Mouse (Mus musculus) left cerebral cortex, adult 2 months (tissue): Measurements from ENCODE around the gene Rbm26. TPM values are rescaled to one million over a fixed set of nuclear protein-coding genes. Genes with fewer than 3 reads are reported as not detected.

Experiments used
- DNase-seq, 2 experiments: peaks; one replicate each; pipeline ENCODE4 v3.0.0; 2021 to 2022; ENCODE audit warnings: low spot score in 2 of 2, mixed read lengths in 1 of 2; ENCODE audit errors: extremely low spot score in 1 of 2
- H3K27ac ChIP-seq: fragments of 200-600 bp; 2 replicates; pipeline ENCODE4 v1.8.1; 2022
- H3K4me3 ChIP-seq: fragments of 200-600 bp; 2 replicates; pipeline ENCODE4 v1.8.1; 2022
- CTCF ChIP-seq: fragments of 200-600 bp; IDR thresholded peaks from 2 replicates; pipeline ENCODE4 v1.8.1; 2022; ENCODE audit warnings: antibody characterized with exemption, mild to moderate bottlenecking, moderate library complexity
- intact Hi-C: fragments of 180-260 bp; cut with DNase I; formaldehyde crosslinking; loops from one replicate; pipeline ENCODE4 v1.15.1; 2025
- total RNA-seq, 2 experiments: library from RNA; stranded (reverse); gene quantifications; 2 replicates each; pipeline ENCODE4 v1.2.3; 2021

Rbm26 gene
- total RNA-seq, 2 experiments from 2014 or later: 62.0 to 63.9 TPM

DNA sequence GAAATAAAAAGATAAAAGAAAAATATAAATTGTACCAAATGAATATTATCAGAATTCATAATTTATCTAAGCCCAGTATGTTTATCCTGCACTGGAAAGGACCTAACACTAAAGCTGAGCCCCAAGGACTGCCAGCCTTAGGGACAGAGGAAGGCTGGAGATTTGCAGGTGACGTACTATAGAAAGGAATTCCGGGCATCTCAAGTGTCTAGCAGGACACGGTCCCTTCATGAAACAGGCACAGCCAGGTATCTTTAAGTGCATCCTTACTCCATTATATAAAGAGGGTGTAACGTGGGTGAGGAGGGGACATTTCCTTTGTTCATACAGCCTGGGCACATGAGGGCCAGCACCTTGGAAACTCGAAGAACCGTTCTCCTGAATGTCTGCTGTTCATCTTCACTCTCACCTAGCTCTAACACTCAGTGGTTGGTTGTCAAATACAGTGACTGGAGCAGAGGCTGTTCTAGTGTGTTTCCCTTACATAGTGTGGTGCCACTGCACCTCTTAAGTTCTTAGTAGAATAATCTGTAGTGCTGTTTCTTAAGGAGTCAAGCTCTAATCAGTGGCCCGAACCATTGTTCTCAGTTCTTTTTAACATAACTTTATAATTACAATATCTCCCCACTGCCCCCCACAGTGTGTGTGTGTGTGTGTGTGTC is 91.7 kb downstream of the Rbm26 start:
- H3K27ac ChIP-seq: no peak overlapping the region
- no peak for TF ChIP-seq CTCF
- DNase-seq: no peak
- intact Hi-C loops: no loop called here
- H3K4me3 ChIP-seq: no peak overlapping the region

DNA sequence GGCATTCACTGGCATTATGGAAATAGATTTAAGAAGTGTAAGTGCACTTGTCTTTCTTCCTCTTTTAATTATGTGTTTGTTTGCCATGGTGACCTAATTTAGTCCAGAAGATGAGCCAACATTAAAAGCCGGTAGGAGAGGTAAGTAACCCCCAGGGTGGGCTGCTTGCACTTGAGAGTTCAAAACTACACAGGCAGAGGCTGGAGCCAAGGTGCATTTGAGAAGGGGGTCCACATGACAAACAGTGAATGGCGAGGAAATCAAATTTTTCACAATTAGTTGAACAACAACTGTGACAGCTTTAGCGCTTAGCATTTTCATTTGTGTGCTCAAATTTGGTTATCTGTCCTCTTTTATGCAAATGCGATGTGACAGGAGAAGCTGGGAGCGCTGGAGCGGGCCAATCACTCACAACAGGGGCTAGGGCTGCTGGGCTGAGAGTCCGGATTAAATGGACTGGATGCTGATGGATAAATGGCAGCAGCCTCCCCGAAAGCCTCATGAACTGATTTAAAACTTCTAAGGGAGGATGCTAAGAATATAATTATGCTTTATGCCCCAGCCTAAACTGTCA is 92.3 kb downstream of the Rbm26 start:
- no peak for DNase-seq
- no peak overlapping the region for H3K4me3 ChIP-seq
- TF ChIP-seq CTCF: no peak
- intact Hi-C loops: no loop called here
- no peak overlapping the region for H3K27ac ChIP-seq

DNA sequence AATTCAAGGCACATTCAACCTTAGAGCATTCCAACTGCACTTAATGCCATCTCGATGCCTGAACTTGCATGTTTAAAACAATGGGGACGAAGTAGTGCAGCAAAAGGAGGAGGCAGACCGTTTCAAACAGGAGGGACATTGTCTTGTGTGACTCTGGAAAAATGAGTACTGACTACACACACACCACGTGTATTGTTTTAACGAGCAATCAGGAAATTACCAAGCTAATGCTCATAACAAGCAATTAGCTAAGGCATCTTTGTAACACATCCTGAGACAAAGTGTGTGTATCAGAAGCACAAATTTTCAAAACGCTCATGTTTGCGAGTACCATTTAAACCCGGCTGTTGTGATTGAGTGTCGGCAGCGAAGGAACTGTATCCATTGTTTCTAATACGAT is 93.0 kb downstream of the Rbm26 start:
- no peak overlapping the region for H3K27ac ChIP-seq
- no peak for TF ChIP-seq CTCF
- intact Hi-C loops: no loop called here
- no peak for DNase-seq
- H3K4me3 ChIP-seq: no peak overlapping the region

DNA sequence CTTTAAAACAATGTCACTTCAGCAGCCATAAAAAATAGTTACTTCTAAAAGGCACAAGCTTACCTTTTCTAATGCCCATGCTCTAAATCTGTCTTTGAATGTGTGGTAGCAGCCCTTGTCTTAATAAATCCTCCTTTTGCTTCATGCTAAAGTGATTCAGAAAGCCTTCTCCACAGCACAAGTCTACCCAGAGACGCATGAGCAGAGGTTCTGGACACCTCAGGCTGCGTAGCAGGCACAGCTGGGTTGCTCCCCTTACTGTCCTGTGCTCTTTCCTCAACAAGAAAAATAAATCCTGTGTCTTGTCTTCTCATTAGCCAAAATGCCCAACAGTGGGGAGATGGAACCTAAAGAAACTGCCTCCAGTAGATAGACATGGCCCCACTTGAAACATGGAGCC is 102.4 kb downstream of the Rbm26 start:
- Histone ChIP-seq H3K27ac (no peak overlapping the region), H3K4me3 (no peak overlapping the region)
- no peak for TF ChIP-seq CTCF
- no peak for DNase-seq
- intact Hi-C loops: no loop called here

DNA sequence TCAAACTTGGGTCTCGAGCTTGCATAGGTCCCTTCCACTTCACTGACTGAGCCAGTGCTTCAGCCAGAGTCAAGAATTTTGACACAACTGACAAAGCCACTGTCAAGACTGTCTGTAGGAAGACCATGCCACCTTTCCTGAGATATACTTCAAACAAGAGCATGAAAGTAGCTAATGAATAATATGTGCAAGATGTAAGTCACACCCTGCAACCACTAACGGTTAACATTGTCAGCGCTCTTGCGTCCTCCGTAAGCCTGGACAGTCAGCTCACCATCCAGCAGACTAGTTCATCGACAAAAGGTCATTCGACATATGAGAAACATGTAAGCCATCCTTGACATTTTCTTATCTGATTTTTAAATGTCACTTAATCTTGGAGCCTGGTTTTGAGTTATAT is 102.8 kb downstream of the Rbm26 start:
- no peak for DNase-seq
- no peak for TF ChIP-seq CTCF
- Histone ChIP-seq H3K4me3 (no peak overlapping the region), H3K27ac (no peak overlapping the region)
- intact Hi-C loops: no loop called here

DNA sequence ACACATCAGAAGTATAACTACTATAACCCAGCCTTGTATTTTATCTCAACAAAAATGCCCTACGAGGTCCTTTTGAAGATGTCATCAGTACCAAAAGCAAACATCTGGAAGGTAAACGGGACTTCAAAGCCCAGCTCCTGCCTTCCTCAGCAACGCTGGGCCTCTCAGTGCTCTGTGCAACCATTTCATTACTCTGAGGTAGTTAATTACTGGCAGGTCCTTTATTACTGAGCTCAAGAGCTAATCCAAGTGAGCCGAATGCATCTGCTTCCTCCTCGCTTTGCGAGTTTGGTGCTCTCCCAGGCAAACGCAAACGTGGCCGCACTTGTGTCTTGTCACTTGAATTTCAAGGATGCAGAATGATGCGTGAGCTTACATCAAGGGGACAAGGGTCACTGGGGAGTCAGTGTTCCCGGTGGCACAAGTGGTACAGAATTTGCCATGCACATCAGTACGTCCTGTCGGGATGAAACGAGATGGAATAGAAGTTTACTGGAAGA is 106.1 kb downstream of the Rbm26 start:
- Histone ChIP-seq H3K27ac (no peak overlapping the region), H3K4me3 (no peak overlapping the region)
- DNase-seq: no peak
- no peak for TF ChIP-seq CTCF
- intact Hi-C loops: no loop called here

DNA sequence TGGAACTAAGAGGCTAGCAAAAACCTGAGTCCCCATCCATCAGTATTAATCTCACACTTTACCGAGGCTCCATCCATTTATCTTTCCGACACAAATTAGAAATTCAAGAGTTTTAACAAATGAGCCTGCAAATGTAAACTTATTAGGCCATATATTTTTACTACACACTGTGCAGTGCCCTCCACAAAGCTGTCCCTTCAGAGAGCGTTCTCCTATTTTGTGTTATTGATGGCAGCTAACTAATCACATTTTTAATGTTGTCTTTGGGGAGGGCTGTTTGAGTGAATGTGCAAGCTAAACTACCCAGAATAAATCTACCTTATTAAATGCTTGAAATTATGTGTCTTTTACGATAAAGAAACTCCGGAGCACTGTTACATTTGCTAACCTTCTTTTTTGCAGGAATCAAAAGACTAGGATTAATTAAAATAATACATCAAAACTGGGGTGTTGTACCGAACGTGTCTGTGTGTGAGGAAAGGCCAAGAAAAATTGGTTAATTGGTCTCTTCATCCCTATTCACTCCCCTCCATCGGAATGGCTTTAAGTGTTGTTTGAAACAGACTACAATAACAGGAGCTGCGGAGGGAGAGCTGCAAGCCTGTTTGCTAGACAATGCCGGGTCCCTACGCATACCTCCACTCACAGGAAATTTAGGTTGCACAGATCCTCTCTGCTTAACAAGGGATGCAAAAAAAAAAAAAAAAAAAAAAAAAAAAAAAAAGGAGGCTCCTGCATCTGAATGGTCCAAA is 106.7 kb downstream of the Rbm26 start:
- no peak for TF ChIP-seq CTCF
- no peak for DNase-seq
- no peak overlapping the region for H3K27ac ChIP-seq
- no peak overlapping the region for H3K4me3 ChIP-seq
- intact Hi-C loops: no loop called here

DNA sequence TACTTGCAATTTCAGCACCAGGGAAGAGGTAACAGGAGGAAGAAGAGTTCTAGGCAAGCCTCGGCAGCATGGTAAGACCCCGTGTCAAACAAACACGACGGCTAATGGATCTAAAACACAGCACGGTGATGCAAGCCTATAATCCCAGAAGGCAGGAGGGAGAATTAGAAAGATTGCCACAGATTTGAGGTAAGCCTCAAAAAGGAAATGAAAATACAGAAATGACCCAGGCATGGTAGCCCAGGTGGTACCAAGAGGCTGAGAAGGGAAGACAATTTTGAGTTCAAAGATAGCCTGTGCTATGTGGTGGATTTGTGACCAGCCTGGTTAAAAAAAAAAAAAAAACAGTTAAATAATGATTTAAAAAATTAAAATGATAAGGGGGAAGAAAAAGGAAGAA is 109.1 kb downstream of the Rbm26 start:
- H3K27ac ChIP-seq: no peak overlapping the region
- intact Hi-C loops: no loop called here
- DNase-seq: no peak
- TF ChIP-seq CTCF: no peak
- H3K4me3 ChIP-seq: no peak overlapping the region

DNA sequence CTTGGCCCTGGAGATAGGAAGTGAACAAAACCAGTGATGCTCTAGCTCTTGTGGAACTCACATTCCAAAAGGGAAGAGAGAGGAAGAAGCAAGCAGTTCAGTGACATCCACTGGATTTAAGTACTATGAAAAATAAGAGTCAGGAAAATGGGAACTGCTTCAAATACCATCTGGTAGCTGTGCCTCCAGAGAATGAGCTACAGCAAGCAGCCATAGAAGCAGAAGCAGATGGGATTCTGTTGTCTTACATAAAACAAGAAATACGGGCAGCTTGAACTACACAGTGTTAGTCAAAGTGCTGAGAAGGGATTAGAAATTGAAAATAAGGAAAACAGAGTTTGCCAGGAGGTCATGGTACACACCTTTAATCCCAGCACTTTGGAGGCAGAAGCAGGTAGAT is 112.9 kb downstream of the Rbm26 start:
- no peak overlapping the region for H3K27ac ChIP-seq
- no peak for TF ChIP-seq CTCF
- intact Hi-C loops: no loop called here
- no peak overlapping the region for H3K4me3 ChIP-seq
- no peak for DNase-seq

DNA sequence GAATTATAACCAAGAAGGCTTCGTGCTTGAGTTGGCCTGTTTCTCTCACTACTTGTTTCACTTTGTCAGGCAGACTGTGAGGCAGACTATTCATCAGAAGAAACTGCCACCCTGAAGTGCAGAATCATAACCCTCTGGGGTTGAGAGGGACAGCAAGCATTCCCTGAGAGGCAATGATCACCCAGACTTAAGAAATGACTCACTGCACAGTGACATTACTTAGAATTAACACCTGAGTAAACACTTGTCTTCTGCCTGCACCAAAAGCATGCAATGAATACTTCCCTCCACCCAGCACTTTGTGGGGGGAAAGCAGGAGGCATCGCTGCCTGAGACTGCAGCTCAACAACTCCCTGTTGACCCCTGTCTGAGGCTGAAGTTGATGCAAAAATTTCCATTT is 115.9 kb downstream of the Rbm26 start:
- no peak overlapping the region for H3K4me3 ChIP-seq
- no peak for DNase-seq
- TF ChIP-seq CTCF: no peak
- no peak overlapping the region for H3K27ac ChIP-seq
- intact Hi-C loops: no loop called here

DNA sequence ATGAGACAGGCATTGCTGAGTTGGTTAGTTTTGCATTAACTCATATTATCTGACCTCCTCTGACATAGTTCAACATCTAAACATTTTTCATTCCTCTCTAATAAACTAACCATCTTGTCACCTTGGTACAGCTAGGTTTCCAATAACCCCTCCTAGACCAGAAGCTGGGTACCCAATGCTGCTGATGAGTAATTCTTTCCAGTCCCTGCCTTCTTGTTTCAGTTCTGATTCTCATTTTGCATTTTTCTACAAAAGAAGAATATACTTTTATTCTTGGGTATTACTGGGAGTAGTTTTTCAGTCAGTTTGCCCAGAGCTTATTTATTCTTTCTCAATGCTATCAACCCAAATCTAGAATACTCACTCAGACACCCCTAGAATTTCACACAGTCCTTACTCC is 119.2 kb downstream of the Rbm26 start:
- intact Hi-C loops: no loop called here
- DNase-seq: no peak
- Histone ChIP-seq H3K4me3 (no peak overlapping the region), H3K27ac (no peak overlapping the region)
- no peak for TF ChIP-seq CTCF

Other genes with a start within 250 kb of the Rbm26 start
- 100 to 1,000 TPM in 1 of 2 experiments, 10 to 100 TPM in 1; 97.9 to 103 TPM for gene Ndfip2, start 81.2 kb upstream of the Rbm26 start, total RNA-seq